Mouse (Mus musculus) cerebral cortex, adult 2 months (tissue): ENCODE measurements around the gene Best3.

Source experiments
- WGBS: fragments of 180-500 bp; shearing (Covaris S2); methylation state at CpG from one replicate; pipeline ENCODE4 v1.1.7; 2018; 5-methylcytosine and 5-hydroxymethylcytosine counted together

Best3 gene

GRCm38 (mm10) chr10:116978841-116979240 is 7.3 kb upstream of the Best3 start:
- WGBS, result 92% methylated on average over 9 of the region's 9 CpGs

DNA sequence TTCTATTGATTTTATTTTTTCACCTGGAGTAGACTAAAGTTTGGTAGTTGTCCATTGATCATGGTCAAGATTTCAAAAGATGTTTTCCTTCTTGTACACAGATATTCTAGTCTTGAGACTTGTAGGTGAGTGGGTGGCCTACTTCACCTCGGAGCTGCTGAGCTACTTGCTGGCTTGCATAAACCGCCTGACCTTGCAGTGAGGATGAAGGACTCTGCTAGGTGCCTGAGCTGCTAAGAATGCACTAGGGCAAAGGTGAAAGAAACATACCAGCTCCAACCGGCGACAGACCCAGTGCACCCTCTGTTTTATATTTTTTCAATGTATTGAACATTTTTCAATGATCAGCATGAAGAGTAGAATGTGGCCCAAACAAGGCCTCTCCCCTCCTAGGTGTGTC is 5.8 kb upstream of the Best3 start:
- WGBS, result 87% methylated on average over 4 of the region's 4 CpGs

- 70% methylated on average over 3 of the region's 3 CpGs for WGBS
Measured at GRCm38 (mm10) chr10:116980888-116981287, 5.2 kb upstream of the Best3 start.

- WGBS, result 79% methylated on average over 4 of the region's 4 CpGs
Measured at GRCm38 (mm10) chr10:116982526-116982925, 3.6 kb upstream of the Best3 start.

- 79% methylated on average over 12 of the region's 12 CpGs for WGBS
Measured at GRCm38 (mm10) chr10:116984836-116985235, 1.3 kb upstream of the Best3 start.

DNA sequence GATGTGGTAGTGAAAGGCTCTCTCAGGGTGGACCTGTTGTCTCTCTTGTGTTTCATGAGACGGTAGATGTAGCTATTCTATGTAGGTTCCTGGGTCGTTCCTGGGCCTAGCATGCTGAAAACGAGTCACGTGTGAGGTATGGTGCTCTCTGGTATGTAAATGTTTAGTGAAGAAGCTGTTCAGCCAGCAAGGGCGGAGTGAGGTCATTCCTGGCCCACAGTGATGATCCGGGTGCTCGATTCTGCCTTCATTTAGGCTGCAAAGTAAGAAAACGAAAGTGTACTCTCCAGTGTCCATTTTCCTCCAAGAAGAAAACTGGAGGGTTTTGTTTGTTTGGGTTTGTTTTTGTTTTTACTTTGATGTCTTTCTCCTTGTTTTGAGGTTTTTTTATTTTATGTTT is 7.9 kb downstream of the Best3 start:
- 89% methylated on average over 8 of the region's 8 CpGs for WGBS

DNA sequence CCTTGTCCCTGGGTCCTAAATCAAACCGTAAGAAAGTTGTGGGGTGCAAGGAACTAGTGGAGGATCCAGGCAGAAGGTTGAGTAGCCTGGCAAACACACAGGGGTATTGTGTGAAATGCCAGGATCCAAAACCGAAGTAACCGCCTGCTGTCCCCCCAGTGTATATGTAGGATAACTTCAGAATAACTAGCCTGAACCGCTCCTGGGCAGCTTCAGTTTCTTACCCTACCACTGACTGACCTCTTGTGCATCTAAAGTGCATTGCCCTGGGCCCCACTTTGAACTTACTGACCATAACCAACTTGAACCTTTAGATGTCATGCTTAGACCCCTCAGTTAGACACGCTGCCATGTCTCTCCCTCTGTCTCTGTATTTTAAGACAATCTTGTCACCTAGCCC is 9.0 kb downstream of the Best3 start:
- 88% methylated on average over 5 of the region's 5 CpGs for WGBS

- WGBS, result 80% methylated on average over 6 of the region's 6 CpGs
Measured at GRCm38 (mm10) chr10:116995584-116996235, 9.6 kb downstream of the Best3 start.

- WGBS, result 61% methylated on average over 6 of the region's 6 CpGs
Measured at GRCm38 (mm10) chr10:116996236-116996600, 10.1 kb downstream of the Best3 start.

DNA sequence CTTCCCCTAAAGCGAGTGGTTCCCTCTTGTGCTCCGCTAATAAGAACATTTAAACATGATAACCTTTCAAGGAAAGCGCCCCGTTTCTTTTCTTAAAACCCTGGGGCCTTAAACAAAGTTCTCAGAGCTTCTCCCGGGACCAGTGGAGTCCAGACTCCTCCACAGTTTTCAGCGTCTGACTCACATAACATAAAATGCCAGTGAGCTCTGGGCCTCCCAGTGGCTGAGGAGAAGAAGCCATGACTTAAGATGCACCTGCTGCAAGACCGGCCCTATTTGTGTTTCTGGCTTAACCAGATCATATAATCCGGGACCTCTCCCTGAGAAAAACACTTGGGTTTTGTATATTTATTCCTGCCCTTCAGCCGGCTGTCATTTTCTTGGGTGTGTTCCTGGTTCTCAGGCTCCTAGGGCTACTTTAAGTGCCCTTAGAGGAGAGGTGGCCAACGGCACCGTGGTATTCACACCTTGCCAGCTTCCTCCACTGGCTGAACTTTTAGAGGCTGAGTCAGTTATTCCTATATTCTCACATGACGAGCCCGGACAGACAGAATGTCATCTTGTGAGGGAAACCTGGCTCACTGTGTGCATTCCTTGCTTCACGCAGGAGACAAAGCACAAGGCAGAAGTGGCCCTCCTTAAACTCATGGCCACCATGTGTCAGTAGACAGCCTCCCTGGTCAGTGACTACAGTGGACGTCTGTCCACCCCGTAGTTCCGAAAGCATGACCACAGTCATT is 12.8 kb downstream of the Best3 start:
- whole genome bisulfite sequencing, result 84% methylated on average over 17 of the region's 17 CpGs

- 31% methylated on average over 12 of the region's 12 CpGs for WGBS
Measured at GRCm38 (mm10) chr10:117000975-117001374, 14.9 kb downstream of the Best3 start.

DNA sequence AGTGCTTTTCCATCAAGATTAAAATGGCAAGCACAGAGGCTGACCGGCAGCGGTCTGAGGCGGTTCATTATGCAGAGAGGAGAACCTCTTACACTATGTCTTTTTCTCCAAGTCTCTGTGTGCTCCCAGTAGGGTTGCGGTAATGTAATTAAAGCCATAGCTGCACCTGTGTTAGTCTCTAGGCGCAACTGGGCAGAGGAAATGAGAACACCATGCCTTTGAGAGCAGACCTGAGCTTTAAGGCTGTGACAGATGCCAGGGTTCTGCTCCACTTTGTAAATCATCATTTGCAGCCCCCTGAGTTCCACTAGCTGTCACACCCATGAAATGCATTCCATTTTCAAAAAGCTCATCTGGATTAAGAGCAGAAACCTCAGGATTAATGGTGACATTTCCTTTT is 18.6 kb downstream of the Best3 start:
- 81% methylated on average over 5 of the region's 5 CpGs for WGBS

GRCm38 (mm10) chr10:117005707-117006464 is 19.8 kb downstream of the Best3 start:
- WGBS, result 62% methylated on average over 12 of the region's 12 CpGs

- 92% methylated on average over 6 of the region's 6 CpGs for WGBS
Measured at GRCm38 (mm10) chr10:117009691-117010090, 23.6 kb downstream of the Best3 start.

DNA sequence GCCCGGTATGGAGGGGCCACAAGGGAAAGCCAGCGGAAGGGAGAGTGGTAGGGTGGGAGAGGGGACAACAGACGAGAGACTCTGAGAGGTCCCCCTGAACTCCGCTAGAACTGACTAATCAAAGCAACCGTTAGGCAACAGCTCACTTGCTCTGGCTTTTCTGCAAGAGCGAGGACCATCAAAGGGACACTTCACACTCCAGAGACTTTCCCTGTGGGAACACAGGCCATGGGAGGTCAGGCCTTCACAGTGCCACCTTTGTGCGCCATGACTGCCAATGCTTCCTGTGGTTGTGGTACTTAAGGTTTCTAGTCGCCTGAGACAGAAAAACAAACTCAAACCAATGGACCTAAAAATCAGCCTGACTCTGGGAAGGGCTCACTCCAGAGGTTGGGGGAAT is 24.9 kb downstream of the Best3 start:
- WGBS, result 85% methylated on average over 8 of the region's 8 CpGs

GRCm38 (mm10) chr10:117013689-117014390 is 27.7 kb downstream of the Best3 start:
- WGBS, result 24% methylated on average over 12 of the region's 12 CpGs

DNA sequence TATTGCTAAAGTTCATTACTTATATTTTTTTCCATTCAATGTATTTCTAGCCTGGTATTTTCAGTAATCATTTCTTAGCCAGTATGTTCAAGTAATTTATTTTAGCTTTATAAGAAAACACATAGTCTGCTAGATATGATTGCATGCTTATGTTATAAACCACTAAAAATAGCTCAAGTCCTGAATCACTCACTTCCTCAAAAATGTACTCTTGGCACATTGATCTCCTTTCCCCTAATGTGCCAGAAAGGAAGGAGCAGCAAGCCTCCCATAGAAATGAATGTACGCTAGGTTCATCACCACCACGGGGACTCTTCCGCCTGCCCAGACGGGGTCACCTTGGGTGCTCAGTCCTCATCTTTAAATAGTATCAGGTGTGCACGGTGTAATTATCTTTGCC is 28.5 kb downstream of the Best3 start:
- WGBS, result 44% methylated on average over 5 of the region's 5 CpGs

DNA sequence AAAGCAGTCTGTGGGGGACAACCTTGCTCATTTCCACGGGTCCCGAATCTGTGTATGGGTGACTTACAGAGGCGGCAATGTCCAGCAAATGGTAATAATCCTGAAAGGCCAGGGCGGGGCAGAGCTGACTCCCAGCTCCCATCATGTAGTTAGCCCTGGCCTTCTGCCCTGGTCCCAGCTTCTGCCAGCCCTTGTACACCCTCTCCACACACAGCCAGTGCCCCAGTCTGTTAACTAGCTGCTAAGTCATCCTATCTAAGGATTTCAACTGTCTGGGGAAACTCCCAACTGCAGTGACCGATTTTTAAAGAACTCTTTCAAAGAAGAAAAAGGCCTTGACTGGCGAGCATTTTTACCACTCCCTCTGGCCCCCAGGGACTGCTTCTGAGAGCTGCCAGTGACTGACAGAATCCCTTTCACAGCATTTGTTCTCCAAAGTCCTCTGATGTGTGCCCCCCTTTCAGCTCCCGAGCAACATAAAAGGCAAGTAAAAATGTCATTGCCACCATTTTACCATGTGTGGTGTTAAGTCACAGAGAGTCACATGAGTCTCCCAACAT is 32.2 kb downstream of the Best3 start:
- WGBS, result 70% methylated on average over 7 of the region's 7 CpGs

GRCm38 (mm10) chr10:117021020-117021754 is 35.1 kb downstream of the Best3 start:
- 62% methylated on average over 21 of the region's 21 CpGs for WGBS

GRCm38 (mm10) chr10:117023693-117024092 is 37.6 kb downstream of the Best3 start:
- WGBS, result 57% methylated on average over 16 of the region's 16 CpGs

DNA sequence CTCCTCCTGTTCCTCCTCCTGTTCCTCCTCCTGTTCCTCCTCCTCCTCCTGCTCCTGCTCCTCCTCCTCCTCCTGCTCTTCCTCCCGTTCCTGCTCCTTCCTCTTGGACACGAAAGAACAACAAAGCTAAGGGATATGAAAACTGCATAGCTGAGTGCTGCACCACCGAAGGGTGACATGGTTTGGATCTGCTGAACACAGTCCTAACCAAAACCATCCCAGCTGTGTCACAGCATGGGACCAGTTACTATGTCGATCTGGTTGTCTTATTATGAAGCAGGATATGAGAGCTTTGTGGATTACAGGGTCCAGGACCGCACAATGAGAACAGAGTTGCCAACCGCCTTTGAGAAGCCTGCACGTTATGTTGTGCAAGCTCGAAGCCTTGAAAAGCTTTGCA is 40.1 kb downstream of the Best3 start:
- WGBS, result 69% methylated on average over 8 of the region's 8 CpGs
